Mouse (Mus musculus) bone marrow macrophage, adult 2 months (primary cell): ENCODE data around the gene Tex12.

Source experiments
- CTCF ChIP-seq: IDR thresholded peaks from 2 replicates; pipeline ENCODE4 v1.5.1; 2012; ENCODE audit warnings: low read depth, mild to moderate bottlenecking, low read length, moderate library complexity
- POLR2A ChIP-seq: IDR thresholded peaks from 2 replicates; pipeline ENCODE4 v1.6.1; 2012; ENCODE audit warnings: mild to moderate bottlenecking, low read depth, low read length, borderline replicate concordance

DNA sequence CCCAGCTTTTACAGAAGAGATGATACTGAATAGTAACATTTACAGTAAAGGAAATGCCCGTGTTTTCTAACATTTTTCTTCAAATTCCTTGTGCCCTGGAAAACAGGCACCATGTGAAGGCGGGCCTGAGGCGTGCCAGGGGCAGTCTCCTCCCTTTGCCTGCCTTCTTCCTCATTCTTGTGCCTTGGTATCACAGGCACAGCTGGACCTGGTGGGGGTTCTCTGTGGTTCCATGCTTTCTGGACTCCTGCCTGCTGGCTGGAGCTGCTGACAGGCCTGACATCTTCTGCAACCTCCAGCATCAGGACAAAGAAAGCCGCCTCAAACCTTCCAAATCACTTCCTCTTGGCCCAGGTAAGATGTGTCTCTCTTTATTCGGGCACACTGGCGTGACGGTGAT is 4.0 kb upstream of the Tex12 start:
- no peak for TF ChIP-seq CTCF
- TF ChIP-seq POLR2A, result no peak
